Comparison of ENCODE assay signal across 31 mouse cellular contexts in the genomic region with DNA sequence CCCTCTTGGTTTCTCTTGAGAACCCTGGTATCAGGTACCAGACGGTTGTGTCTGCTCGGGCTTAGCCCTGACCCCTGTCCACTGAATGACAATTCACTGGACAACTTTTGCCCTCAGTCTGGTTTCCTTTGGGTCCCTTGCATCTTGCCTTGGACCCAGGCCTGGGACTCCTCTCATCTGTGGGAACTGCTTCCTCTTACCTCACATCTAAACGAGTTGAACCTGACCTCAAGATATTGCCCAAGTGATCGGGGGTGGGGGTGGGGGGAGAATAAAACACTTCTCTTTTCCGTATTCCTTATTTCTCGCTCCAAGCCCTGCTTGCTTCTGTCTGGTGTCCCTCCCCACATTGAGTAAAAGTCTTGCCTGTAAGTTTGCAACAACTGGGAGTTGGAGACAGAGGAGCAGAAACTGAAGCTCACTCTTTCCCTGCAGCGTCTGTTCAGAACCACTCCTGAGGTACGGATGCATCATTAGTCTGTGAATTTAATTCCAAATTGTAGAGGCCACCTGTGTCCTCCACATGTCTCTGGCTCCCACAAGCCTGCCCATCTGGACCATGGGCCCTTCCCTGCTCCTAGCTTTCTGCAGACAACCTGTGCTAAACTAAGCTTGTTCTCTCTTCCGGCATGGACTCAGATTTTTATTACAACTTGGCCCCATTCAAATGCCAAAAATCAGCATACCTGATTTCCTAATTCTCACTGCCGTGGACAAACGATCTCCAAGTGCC. TPM values are rescaled to one million over a fixed set of nuclear protein-coding genes. Genes with fewer than 3 reads are reported as not detected.
A peak's percentile ranks its signal among the peaks of the same experiment; 100 is the strongest.
DNase-seq lines count a peak whose midpoint lies in the region; ATAC-seq and TF ChIP-seq lines count a peak whose summit lies in the region.
"Had no signal": no experiment of that assay in that cellular context is flagged by ENCODE, and none has a peak within 500 bp of the region (broad histone marks: within the 10 kb centered on the region; RNA-seq: fewer than 3 reads in every experiment).

No protein-coding gene starts in this region.

- peak; percentile 97 for ATAC-seq in megakaryocyte, adult 5-6 weeks (ENCODE audit: poor library complexity, severe bottlenecking)
- no peak for ATAC-seq in stomach, postnatal 0 days (ENCODE audit: low FRiP score, low TSS enrichment)
- ATAC-seq: forebrain, embryonic 15.5 days; hindbrain, embryonic 16.5 days; lung, postnatal 0 days had no signal

- WGBS in stomach, postnatal 0 days = 78% methylated on average over 11 of the region's 11 CpGs

- TF ChIP-seq CTCF in stomach, postnatal 0 days (IDR thresholded peaks at IDR 0.05; ENCODE audit: low read depth) = no peak

- no peak overlapping the region for H3K9ac ChIP-seq in ES-E14 (ENCODE audit: insufficient read depth, low read depth, low read length, poor library complexity, severe bottlenecking)
- no peak overlapping the region for H3K9ac ChIP-seq in stomach, postnatal 0 days (ENCODE audit: low read length)
- H3K9ac ChIP-seq: embryonic facial prominence, embryonic 13.5 days; forebrain, embryonic 15.5 days; heart, embryonic 13.5 days; kidney, embryonic 15.5 days; neural tube, embryonic 15.5 days had no signal

- no peak for TF ChIP-seq EP300 in stomach, postnatal 0 days (optimal IDR thresholded peaks at IDR 0.05)

- DNase-seq in ES-E14 (ENCODE audit: low read depth, low spot score) = no peak
- peak; percentile 59 for DNase-seq in brain, adult 2 months (ENCODE audit: low read depth, low spot score)
- DNase-seq in stomach, postnatal 0 days (ENCODE audit: low spot score) = no peak
- DNase-seq in lung, adult 18-20 months = no peak
- DNase-seq in spleen, adult 18-20 months = no peak
- DNase-seq: adrenal gland, postnatal 14 days; cerebellum, adult 8-10 months; embryo, embryonic 11 days; gastrocnemius, adult 2 months; heart, postnatal 10 days; kidney, adult 18-20 months; kidney, postnatal 36 days; layer of hippocampus, postnatal 36 days; midbrain, embryonic 14.5 days; right cerebral cortex, postnatal 4 days had no signal

- H3K9me3 ChIP-seq in ES-E14 (ENCODE audit: control insufficient read depth, insufficient read depth, low read depth, low read length) = peaks cover 13% of the 10 kb centered on the region
- no peaks in the 10 kb centered on the region for H3K9me3 ChIP-seq in stomach, postnatal 0 days (ENCODE audit: control insufficient read depth, low read length)
- H3K9me3 ChIP-seq: embryonic facial prominence, embryonic 13.5 days; forebrain, embryonic 15.5 days; G1E; kidney, embryonic 15.5 days; neural tube, embryonic 15.5 days had no signal

- H3K36me3 ChIP-seq in ES-E14 (ENCODE audit: control insufficient read depth, insufficient read depth, low read length, poor library complexity, severe bottlenecking) = no peaks in the 10 kb centered on the region; the same call in 1 of the 2 replicates
- no peaks in the 10 kb centered on the region for H3K36me3 ChIP-seq in stomach, postnatal 0 days (ENCODE audit: control insufficient read depth, insufficient read depth, low read length)
- H3K36me3 ChIP-seq: embryonic facial prominence, embryonic 13.5 days; forebrain, embryonic 10.5 days; forebrain, embryonic 15.5 days; G1E; heart, embryonic 13.5 days; hindbrain, embryonic 10.5 days; kidney, embryonic 15.5 days; neural tube, embryonic 15.5 days had no signal

- H3K4me3 ChIP-seq in ES-E14 (ENCODE audit: insufficient read depth in 1 of 2, low read depth in 1 of 2, low read length in 2 of 2, poor library complexity in 1 of 2, severe bottlenecking in 1 of 2) = no peak overlapping the region
- H3K4me3 ChIP-seq in stomach, postnatal 0 days (ENCODE audit: low read depth, low read length) = no peak overlapping the region
- H3K4me3 ChIP-seq: embryonic facial prominence, embryonic 13.5 days; forebrain, embryonic 10.5 days; forebrain, embryonic 15.5 days; gastrocnemius, adult 2 months; heart, embryonic 13.5 days; hindbrain, embryonic 10.5 days; kidney, embryonic 15.5 days; neural tube, embryonic 15.5 days had no signal

- H3K4me1 ChIP-seq in ES-E14 (ENCODE audit: control insufficient read depth in 2 of 2, insufficient read depth in 2 of 2, low read length in 2 of 2, poor library complexity in 1 of 2) = peaks cover 2 to 14% of the 10 kb centered on the region in 2 experiments; a peak in 2 of 4 replicates
- peaks cover 2% of the 10 kb centered on the region; the same call in 1 of the 2 replicates for H3K4me1 ChIP-seq in stomach, postnatal 0 days (replicated peaks; ENCODE audit: control insufficient read depth, insufficient read depth)
- H3K4me1 ChIP-seq: forebrain, embryonic 15.5 days; neural tube, embryonic 15.5 days had no signal

- in situ Hi-C loops in ES-E14 (cut with MboI; ENCODE audit: low sequenced_read_pairs in 2 of 2, unreplicated experiment in 2 of 2) = no loop called here

- H3K27me3 ChIP-seq in stomach, postnatal 0 days (ENCODE audit: control insufficient read depth, insufficient read depth, low read length) = no peaks in the 10 kb centered on the region
- H3K27me3 ChIP-seq: embryonic facial prominence, embryonic 13.5 days; forebrain, embryonic 15.5 days; heart, embryonic 13.5 days; kidney, embryonic 15.5 days; neural tube, embryonic 15.5 days had no signal

- no peak overlapping the region for H3K4me2 ChIP-seq in stomach, postnatal 0 days (replicated peaks; ENCODE audit: low read depth)
- H3K4me2 ChIP-seq: embryonic facial prominence, embryonic 13.5 days; forebrain, embryonic 15.5 days; heart, embryonic 13.5 days; kidney, embryonic 15.5 days; neural tube, embryonic 15.5 days had no signal

- H3K27ac ChIP-seq in ES-E14 (ENCODE audit: insufficient read depth, low read depth, low read length, poor library complexity, severe bottlenecking) = peak overlapping the region; percentile 13; the same call in 1 of the 2 replicates
- H3K27ac ChIP-seq in stomach, postnatal 0 days (replicated peaks) = peak overlapping the region; percentile 56; the same call in 1 of the 2 replicates
- H3K27ac ChIP-seq: embryonic facial prominence, embryonic 13.5 days; forebrain, embryonic 10.5 days; forebrain, embryonic 15.5 days; gastrocnemius, adult 2 months; heart, embryonic 13.5 days; hindbrain, embryonic 10.5 days; kidney, embryonic 15.5 days; neural tube, embryonic 15.5 days had no signal

TF ChIP-seq in ES-E14, 5 proteins besides CTCF, POLR2A, EP300 and RAD21:
- no peak for TF ChIP-seq ZC3H11A (IDR thresholded peaks at IDR 0.05; ENCODE audit: borderline replicate concordance, low read depth, low read length)
- no peak for TF ChIP-seq MAFK (IDR thresholded peaks at IDR 0.05; ENCODE audit: insufficient read depth, low read depth, low read length)
- no peak for TF ChIP-seq HCFC1 (IDR thresholded peaks at IDR 0.05; ENCODE audit: borderline replicate concordance, insufficient read depth, low read length)
- no peak for TF ChIP-seq CHD2 (IDR thresholded peaks at IDR 0.05; ENCODE audit: low read depth, low read length)
- no peak for TF ChIP-seq ZNF384 (IDR thresholded peaks at IDR 0.05; ENCODE audit: low read depth, low read length)

RNA-seq across cellular contexts. Expression of gene Fut2, which starts 5.3 kb away (rescaled TPM):
- total RNA-seq in ES-E14 (2012; rRNA removed) = 0.27 and 0.37 TPM in 2 replicates
- not detected in 2 replicates for total RNA-seq in megakaryocyte, adult 5-6 weeks (2015)
- total RNA-seq in megakaryocyte, adult 5-6 weeks (2017) = not detected in 2 replicates
- 35.1 and 36.1 TPM in 2 replicates for polyA plus RNA-seq in stomach, postnatal 0 days (2015; fragmentation: Nextera tagmentation; extraction: Ambion mirVana)
- total RNA-seq: adrenal gland, postnatal 14 days; CH12.LX; gastrocnemius, postnatal 4 days had no signal
- polyA plus RNA-seq: G1E had no signal

RNA-seq across cellular contexts. Expression of gene Mamstr, which starts 21.1 kb away (rescaled TPM):
- 0.71 and 0.74 TPM in 2 replicates for total RNA-seq in ES-E14 (2012; rRNA removed)
- total RNA-seq in megakaryocyte, adult 5-6 weeks (2015) = not detected in 2 replicates
- 0.53 TPM in 1 of 2 replicates, not detected in the other for total RNA-seq in megakaryocyte, adult 5-6 weeks (2017)
- 4.6 and 5.5 TPM in 2 replicates for polyA plus RNA-seq in stomach, postnatal 0 days (2015; fragmentation: Nextera tagmentation; extraction: Ambion mirVana)
- total RNA-seq: G1E had no signal
- polyA plus RNA-seq: G1E had no signal

RNA-seq across cellular contexts. Expression of gene Ntn5, which starts 22.9 kb away (rescaled TPM):
- 0.54 and 0.74 TPM in 2 replicates for total RNA-seq in ES-E14 (2012; rRNA removed)
- total RNA-seq in megakaryocyte, adult 5-6 weeks (2015) = not detected in 2 replicates
- total RNA-seq in megakaryocyte, adult 5-6 weeks (2017) = not detected in 2 replicates
- polyA plus RNA-seq in stomach, postnatal 0 days (2015; fragmentation: Nextera tagmentation; extraction: Ambion mirVana) = 0.41 and 0.45 TPM in 2 replicates
- total RNA-seq: adrenal gland, postnatal 14 days; G1E; liver, adult 2 months had no signal
- polyA plus RNA-seq: liver, adult 2 months; liver, embryonic 16.5 days had no signal

RNA-seq across cellular contexts. Expression of gene Sec1, which starts 33.3 kb away (rescaled TPM):
- 4.5 and 7.6 TPM in 2 replicates for total RNA-seq in ES-E14 (2012; rRNA removed)
- total RNA-seq in megakaryocyte, adult 5-6 weeks (2015) = not detected in 2 replicates
- total RNA-seq in megakaryocyte, adult 5-6 weeks (2017) = not detected in 2 replicates
- polyA plus RNA-seq in stomach, postnatal 0 days (2015; fragmentation: Nextera tagmentation; extraction: Ambion mirVana) = 0.53 and 0.56 TPM in 2 replicates
- total RNA-seq: G1E; liver, adult 2 months had no signal
- polyA plus RNA-seq: liver, adult 2 months had no signal

RNA-seq across cellular contexts. Expression of gene Rasip1, which starts 33.6 kb away (rescaled TPM):
- 5.3 and 8.6 TPM in 2 replicates for total RNA-seq in ES-E14 (2012; rRNA removed)
- total RNA-seq in megakaryocyte, adult 5-6 weeks (2015) = 0.20 TPM in 1 of 2 replicates, not detected in the other
- total RNA-seq in megakaryocyte, adult 5-6 weeks (2017) = 0.29 TPM in 1 of 2 replicates, not detected in the other
- 5.4 and 6.3 TPM in 2 replicates for polyA plus RNA-seq in stomach, postnatal 0 days (2015; fragmentation: Nextera tagmentation; extraction: Ambion mirVana)
- polyA plus RNA-seq: C2C12 had no signal
